9 mouse cellular contexts compared by ENCODE assay signal in genomic region chr1:189679555-189679954, GRCm38 (mm10). TPM values are rescaled to one million over a fixed set of nuclear protein-coding genes. Genes with fewer than 3 reads are reported as not detected.
DNase-seq lines count a peak whose midpoint lies in the region.
"Had no signal": no experiment of that assay in that cellular context is flagged by ENCODE, and none has a peak within 500 bp of the region (broad histone marks: within the 10 kb centered on the region; RNA-seq: fewer than 3 reads in every experiment).

No protein-coding gene starts in this region.

- peak; percentile 31 to 48 for DNase-seq in layer of hippocampus, postnatal 14 days (ENCODE audit: low spot score in 2 of 2)
- no peak for DNase-seq in layer of hippocampus, adult 9-10 months (ENCODE audit: low spot score)
- DNase-seq in cerebellum, adult 8-10 months: peak; percentile 46
- DNase-seq in cerebellum, postnatal 36 days: peak; percentile 69
- peak; percentile 17 for DNase-seq in heart, postnatal 4 days
- no peak for DNase-seq in thymus, postnatal 36 days
- DNase-seq in right cerebral cortex, adult 2 months (ENCODE audit: low spot score in 2 of 2): no peak
- DNase-seq: lung, embryonic 14.5 days; right cerebral cortex, adult 18-20 months had no signal

RNA-seq across cellular contexts. Expression of gene Cenpf, which starts 8.3 kb away (rescaled TPM):
- total RNA-seq in layer of hippocampus, postnatal 14 days (2021): 1 to 10 TPM; 3.0 to 4.0 TPM
- 10 to 100 TPM; 49.5 to 65.6 TPM for total RNA-seq in heart, postnatal 4 days (2021)

RNA-seq across cellular contexts. Expression of gene Ptpn14, which starts 48.5 kb away (rescaled TPM):
- 10 to 100 TPM; 12.0 to 15.7 TPM for total RNA-seq in layer of hippocampus, postnatal 14 days (2021)
- 10 to 100 TPM; 31.0 to 33.3 TPM for total RNA-seq in heart, postnatal 4 days (2021)

Comparison
In these comparisons a context has a peak if more than half of its experiments do, and no peak if none do; other contexts are left out.
1. DNase-seq: peak in layer of hippocampus, postnatal 14 days (2 of 2), cerebellum, adult 8-10 months (single experiment), cerebellum, postnatal 36 days (2 of 2) and heart, postnatal 4 days (single experiment); none in layer of hippocampus, adult 9-10 months (single experiment), thymus, postnatal 36 days (0 of 2) and right cerebral cortex, adult 2 months (0 of 2).
2. RNA of gene Cenpf, which starts 8.3 kb away (total RNA-seq): 49.5 to 65.6 TPM in heart, postnatal 4 days; 3.0 to 4.0 TPM in layer of hippocampus, postnatal 14 days; every median in the first group is over 10 times any median in the second.